Mouse (Mus musculus) megakaryocyte, embryonic 14.5 days (primary cell): ENCODE results near the gene Gm281.

Source experiments
- FLI1 ChIP-seq: IDR thresholded peaks from 2 replicates; pipeline ENCODE4 v1.6.1; 2012; ENCODE audit warnings: low read length, inconsistent platforms, mixed read lengths
- GATA1 ChIP-seq: IDR thresholded peaks from 3 replicates; pipeline ENCODE4 v1.6.1; 2012; ENCODE audit warnings: mixed read lengths, low read length, inconsistent platforms, borderline replicate concordance

DNA sequence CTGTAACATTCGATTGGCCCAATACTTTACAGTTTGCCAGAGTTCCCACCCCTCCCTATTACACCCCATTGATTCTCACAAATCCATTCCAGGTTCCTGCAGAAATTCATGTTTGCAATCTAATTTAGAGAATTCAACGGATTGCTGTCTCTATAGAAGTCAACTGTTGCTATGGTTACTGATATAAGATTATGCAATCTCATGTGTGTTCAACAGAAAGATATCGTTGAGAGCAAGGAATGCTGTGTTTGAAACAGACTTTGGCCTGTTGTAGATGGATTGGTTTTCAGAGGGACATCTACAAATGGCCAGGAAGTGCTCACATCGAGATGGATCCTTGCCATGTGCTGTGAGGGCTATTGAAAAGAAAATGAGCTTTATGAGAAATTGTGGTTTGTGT is 929 bp upstream of the Gm281 start:
- no peak for TF ChIP-seq GATA1
- no peak for TF ChIP-seq FLI1
